Mouse (Mus musculus) ovary, adult 2 months (tissue): ENCODE data around the gene Gm28557. TPM values are rescaled to one million over a fixed set of nuclear protein-coding genes. Genes with fewer than 3 reads are reported as not detected.

Experiments used
- polyA plus RNA-seq: library from polyadenylated mRNA; depleted of rRNA; stranded (reverse); fragments of >200 nt; gene quantifications from 2 replicates; pipeline ENCODE4 v1.2.3, GENCODE M21; 2012; rRNA removed

Gm28557 gene
- polyA plus RNA-seq: 2.3 and 3.3 TPM in 2 replicates

DNA sequence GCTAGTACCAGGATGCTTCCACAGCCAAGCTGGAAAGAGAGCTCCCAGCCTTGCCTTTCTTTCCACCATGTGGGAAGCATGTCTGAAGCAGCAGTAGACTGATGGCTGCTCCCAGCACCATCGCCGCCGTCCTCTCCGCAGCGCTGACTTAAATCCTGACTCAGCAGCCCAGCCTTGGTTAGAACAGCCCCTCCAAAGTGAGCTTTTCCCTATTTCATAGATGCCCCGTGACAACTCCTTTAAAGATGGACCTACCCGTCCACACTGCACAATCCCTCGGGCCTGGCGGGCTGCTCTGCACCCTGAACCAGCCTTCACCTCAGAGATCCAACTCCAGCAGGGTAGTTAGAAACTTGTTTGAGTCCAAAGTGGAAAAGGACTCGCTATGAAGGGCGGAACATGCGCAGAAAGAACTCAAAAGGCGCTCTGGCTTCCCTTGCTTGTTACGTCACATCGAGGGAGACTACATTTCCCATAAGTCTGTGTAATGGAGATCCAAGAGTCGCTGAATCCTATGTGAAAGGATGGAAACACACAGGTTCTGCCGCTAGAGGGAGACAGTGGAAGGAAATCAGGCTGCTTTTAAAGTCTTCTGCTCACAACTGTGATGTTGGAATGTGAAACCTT is at the start of gene Gm28557:
Gene Gm28557 (minus strand): TSS at position 411 of the 627 bp plus-strand sequence.

DNA sequence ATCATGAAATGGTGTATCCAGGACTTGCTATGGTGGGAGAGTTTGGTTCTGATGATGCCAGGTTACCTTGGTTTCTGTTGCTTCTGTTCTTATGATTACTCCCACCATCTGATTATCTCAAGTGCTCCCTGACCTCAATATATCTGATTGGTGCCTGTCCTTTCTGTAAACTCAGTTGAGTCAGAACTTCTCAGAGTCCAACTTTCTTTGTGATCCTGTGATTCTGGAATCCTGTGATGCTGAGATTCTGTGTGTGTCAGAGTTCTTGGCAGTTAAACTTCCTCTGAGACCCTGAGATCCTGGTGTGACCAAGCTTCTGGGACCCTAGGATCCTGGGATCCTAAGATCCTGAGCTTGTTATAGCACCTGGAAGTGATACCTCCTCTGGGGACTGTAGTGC is 13.0 kb upstream of the Gm28557 start, which contains the start of gene Zfp759:
Gene Zfp759 (plus strand): TSS at position 301 of the 400 bp plus-strand sequence.

DNA sequence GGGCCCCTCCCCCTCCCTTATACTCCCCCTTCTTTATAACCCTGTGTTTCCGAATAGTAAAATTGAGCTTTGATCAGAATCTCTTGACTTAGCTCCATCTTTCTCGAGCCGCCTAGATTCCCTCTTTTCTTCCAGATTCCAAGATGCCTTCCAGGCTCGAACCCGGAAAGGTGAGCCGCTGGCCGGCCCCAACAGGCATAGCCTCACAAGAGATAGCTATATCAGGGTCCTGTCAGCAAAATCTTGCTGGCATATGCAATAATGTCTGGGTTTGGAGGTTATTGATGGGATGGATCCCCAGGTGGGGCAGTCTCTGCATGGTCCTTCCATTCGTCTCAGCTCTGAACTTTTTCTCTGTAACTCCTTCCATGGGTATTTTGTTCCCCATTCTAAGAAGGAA is 7.8 kb upstream of the Gm28557 start, which contains the start of gene Rslcan18:
Gene Rslcan18 (minus strand): TSS at position 101 of the 400 bp plus-strand sequence.

DNA sequence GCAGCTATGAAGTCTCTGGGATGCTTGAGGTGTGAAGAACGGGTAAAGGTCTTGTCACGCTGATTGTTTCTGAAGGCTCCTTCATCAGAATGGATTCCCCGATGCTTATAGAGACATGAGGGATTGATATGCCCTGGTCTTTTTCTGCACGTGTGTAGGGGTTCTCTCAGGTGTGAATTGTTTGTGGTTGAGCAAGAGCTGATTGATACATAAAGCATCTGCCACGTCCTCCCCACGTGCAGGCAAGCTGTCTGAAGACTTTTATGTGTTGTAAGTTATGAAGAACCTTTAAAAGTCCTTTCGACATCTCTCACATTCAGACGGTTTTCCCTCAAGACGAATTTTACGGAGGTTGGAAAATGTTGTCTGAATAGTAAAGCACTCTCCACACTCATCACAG is 10.5 kb downstream of the Gm28557 start, which contains the start of gene Zfp708:
Gene Zfp708 (minus strand): TSS at position 101 of the 400 bp plus-strand sequence.

DNA sequence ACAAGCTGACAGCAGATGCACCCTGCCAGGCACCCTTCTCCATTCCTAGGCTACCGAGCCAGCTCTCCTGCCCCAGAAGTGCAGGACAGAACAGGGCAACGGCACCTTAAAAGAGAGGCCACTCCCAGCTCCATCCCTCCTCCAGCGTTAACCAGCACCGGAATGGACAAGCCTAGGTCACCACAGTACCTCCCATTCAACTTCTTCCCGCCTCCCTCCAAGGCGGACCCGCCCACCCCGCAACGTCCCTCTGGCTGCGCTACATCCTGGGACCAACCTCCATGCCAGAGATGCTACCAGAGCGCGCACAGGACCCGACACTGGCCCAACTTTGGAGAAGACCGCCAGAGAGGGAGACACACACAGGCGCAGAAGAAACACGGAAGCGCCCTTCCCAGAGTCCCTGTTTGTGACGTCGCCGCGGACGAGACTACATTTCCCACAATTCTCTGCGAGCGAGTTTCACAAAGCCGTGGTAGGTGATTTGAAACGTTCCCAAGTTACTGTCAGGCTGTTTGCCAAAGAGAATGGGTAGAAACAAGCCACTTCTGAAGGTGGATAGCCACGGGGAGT is 47.5 kb downstream of the Gm28557 start, which contains the start of gene Zfp712:
Gene Zfp712 (minus strand): TSS at position 385 of the 573 bp plus-strand sequence.

Other genes starting within 250 kb of the Gm28557 start
- gene Gm10767, start 203.7 kb downstream of the Gm28557 start, polyA plus RNA-seq: 0.24 TPM in 1 of 2 replicates, not detected in the other
- 0.03 and 0.14 TPM in 2 replicates for gene Zfp712, start 47.4 kb downstream of the Gm28557 start, polyA plus RNA-seq
- gene Zfp708, start 10.6 kb downstream of the Gm28557 start, polyA plus RNA-seq: not detected in 2 replicates
- gene Rslcan18, start 7.7 kb upstream of the Gm28557 start, polyA plus RNA-seq: 0.07 and 0.17 TPM in 2 replicates
- 0.10 and 0.14 TPM in 2 replicates for gene Zfp759, start 13.1 kb upstream of the Gm28557 start, polyA plus RNA-seq
- gene Rsl1, start 64.6 kb upstream of the Gm28557 start, polyA plus RNA-seq: 0.36 and 0.61 TPM in 2 replicates
- gene Zfp455, start 85.9 kb upstream of the Gm28557 start, polyA plus RNA-seq: 0.10 and 0.23 TPM in 2 replicates
- 0.37 and 0.39 TPM in 2 replicates for gene Zfp458, start 169.9 kb upstream of the Gm28557 start, polyA plus RNA-seq
- 1.1 and 1.5 TPM in 2 replicates for gene Zfp457, start 197.9 kb upstream of the Gm28557 start, polyA plus RNA-seq
- gene Zfp595, start 224.0 kb upstream of the Gm28557 start, polyA plus RNA-seq: 0.23 and 0.29 TPM in 2 replicates